Mouse (Mus musculus): Measurements from ENCODE around the gene Olfr1148.

DNA sequence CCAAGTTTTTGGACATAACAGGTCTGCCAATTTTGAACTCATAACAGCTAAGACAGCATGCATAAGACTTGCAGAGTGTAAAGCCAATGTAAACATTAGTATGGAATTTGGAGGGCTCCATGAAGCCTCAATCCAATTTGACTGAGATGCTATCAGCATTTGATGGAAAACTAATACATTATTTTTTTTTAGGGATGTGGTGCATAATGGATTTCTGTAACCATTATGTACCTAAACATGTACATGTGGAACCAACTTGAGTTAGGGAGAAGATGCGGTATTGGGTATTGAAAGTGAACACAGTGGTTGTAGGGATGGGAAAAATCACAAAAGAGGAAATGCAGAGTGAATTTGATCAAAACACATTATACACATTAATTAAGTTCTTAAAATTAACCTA, at the start of gene Olfr1148:
- TF ChIP-seq CTCF (IDR thresholded peaks at IDR 0.05; ENCODE audit: extremely low read depth, insufficient read length, insufficient replicate concordance, low read depth, low read length) (no peak), POLR2A (IDR thresholded peaks at IDR 0.05; ENCODE audit: low read depth, low read length) (no peak)
